Mouse (Mus musculus) hindbrain, embryonic 11.5 days (tissue): ENCODE data around the gene Ninj1. TPM values are rescaled to one million over a fixed set of nuclear protein-coding genes. Genes with fewer than 3 reads are reported as not detected.

Experiments used
- ATAC-seq: fragments of 200-750 bp; cut with Nextera tagmentation; 2 replicates; pipeline ENCODE4 v1.8.0; 2017; ENCODE audit warnings: mild to moderate bottlenecking, moderate TSS enrichment, moderate library complexity; ENCODE audit not compliant: low FRiP score
- DNase-seq: peaks from one replicate; pipeline ENCODE4 v3.0.0-alpha.2; 2015; ENCODE audit warnings: low spot score
- H3K27ac ChIP-seq: fragments of 300-500 bp; sonication (generic); 2 replicates; pipeline ENCODE4 v1.5.1; 2014; ENCODE audit warnings: mild to moderate bottlenecking, low read depth, low read length
- H3K27me3 ChIP-seq: fragments of 300-500 bp; sonication (generic); 2 replicates; pipeline ENCODE4 v1.6.1; 2014; ENCODE audit warnings: mild to moderate bottlenecking, low read length, moderate library complexity, mixed read lengths; ENCODE audit not compliant: control insufficient read depth, insufficient read depth
- H3K36me3 ChIP-seq: fragments of 300-500 bp; sonication (generic); 2 replicates; pipeline ENCODE4 v1.6.1; 2014; ENCODE audit warnings: mild to moderate bottlenecking, low read length, moderate library complexity, mixed read lengths; ENCODE audit not compliant: control insufficient read depth, insufficient read depth
- H3K4me1 ChIP-seq: fragments of 300-500 bp; sonication (generic); replicated peaks from 2 replicates; pipeline ENCODE4 v1.6.1; 2014; ENCODE audit warnings: low read length, mixed read lengths; ENCODE audit not compliant: control insufficient read depth, insufficient read depth
- H3K4me2 ChIP-seq: fragments of 300-500 bp; sonication (generic); replicated peaks from 2 replicates; pipeline ENCODE4 v1.6.1; 2014; ENCODE audit warnings: mild to moderate bottlenecking, low read depth, low read length
- H3K4me3 ChIP-seq: fragments of 300-500 bp; sonication (generic); 2 replicates; pipeline ENCODE4 v1.5.1; 2014; ENCODE audit warnings: low read depth, low read length
- H3K9ac ChIP-seq: fragments of 300-500 bp; sonication (generic); 2 replicates; pipeline ENCODE4 v1.6.1; 2014; ENCODE audit warnings: low read depth, low read length
- H3K9me3 ChIP-seq: fragments of 300-500 bp; sonication (generic); 2 replicates; pipeline ENCODE4 v1.6.1; 2016; ENCODE audit warnings: low read length; ENCODE audit not compliant: control insufficient read depth
- WGBS: fragments of 180-500 bp; shearing (Covaris S2); extraction: QIAGEN DNeasy Blood & Tissue Kit; methylation state at CpG from one replicate; pipeline ENCODE4 v1.1.7; 2014; 5-methylcytosine and 5-hydroxymethylcytosine counted together
- polyA plus RNA-seq: library from polyadenylated mRNA; unstranded; fragments of >200 nt; fragmentation: Nextera tagmentation; extraction: Ambion mirVana; gene quantifications from 2 replicates; pipeline ENCODE4 v1.2.1, GENCODE M21; 2014

Gene Ninj1
- polyA plus RNA-seq, 1 experiment from 2014 or later, result 21.5 TPM

DNA sequence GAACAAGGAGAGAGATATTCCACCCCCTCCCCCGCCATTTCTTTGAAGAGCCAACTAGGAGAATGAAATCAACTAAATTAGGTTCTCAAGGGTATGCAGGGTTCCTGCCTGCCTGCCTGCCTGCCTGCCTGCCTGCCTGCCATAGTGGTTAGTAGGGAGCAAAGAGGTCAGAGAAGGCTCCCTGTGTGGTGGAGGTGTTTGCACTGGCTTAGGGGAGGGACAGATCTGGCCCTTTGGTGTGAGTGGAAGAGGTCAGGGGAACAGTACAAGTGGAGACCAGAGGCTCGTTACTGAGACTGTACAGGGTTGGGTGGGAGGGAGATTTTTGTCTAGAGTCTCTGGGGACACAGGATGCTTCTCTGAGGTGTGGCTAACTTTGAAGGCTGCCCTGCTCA lies 1.7 kb downstream of the Ninj1 start:
- no peaks in the 10 kb centered on the region for H3K9me3 ChIP-seq
- H3K9ac ChIP-seq, result no peak overlapping the region
- H3K4me3 ChIP-seq, result no peak overlapping the region
- H3K4me2 ChIP-seq, result no peak overlapping the region
- no peak overlapping the region for H3K27ac ChIP-seq
- DNase-seq, result no peak
- no peaks in the 10 kb centered on the region for H3K36me3 ChIP-seq
- WGBS, result 72% methylated on average over 2 of the region's 2 CpGs
- no peaks in the 10 kb centered on the region for H3K27me3 ChIP-seq
- peaks cover 7% of the 10 kb centered on the region for H3K4me1 ChIP-seq
- no peak for ATAC-seq

GRCm38 (mm10) chr13:49189970-49190870 lies 2.9 kb downstream of the Ninj1 start:
- H3K4me1 ChIP-seq, result peaks cover 7% of the 10 kb centered on the region
- H3K9ac ChIP-seq, result 0 out of 2 replicates have a peak overlapping the region, but pooled peaks have one; percentile 7
- H3K27me3 ChIP-seq, result no peaks in the 10 kb centered on the region
- ATAC-seq (no peak), DNase-seq (no peak)
- H3K36me3 ChIP-seq, result no peaks in the 10 kb centered on the region
- no peaks in the 10 kb centered on the region for H3K9me3 ChIP-seq
- no peak overlapping the region for H3K27ac ChIP-seq
- no peak overlapping the region for H3K4me2 ChIP-seq
- WGBS, result 79% methylated on average over 12 of the region's 12 CpGs
- no peak overlapping the region for H3K4me3 ChIP-seq

DNA sequence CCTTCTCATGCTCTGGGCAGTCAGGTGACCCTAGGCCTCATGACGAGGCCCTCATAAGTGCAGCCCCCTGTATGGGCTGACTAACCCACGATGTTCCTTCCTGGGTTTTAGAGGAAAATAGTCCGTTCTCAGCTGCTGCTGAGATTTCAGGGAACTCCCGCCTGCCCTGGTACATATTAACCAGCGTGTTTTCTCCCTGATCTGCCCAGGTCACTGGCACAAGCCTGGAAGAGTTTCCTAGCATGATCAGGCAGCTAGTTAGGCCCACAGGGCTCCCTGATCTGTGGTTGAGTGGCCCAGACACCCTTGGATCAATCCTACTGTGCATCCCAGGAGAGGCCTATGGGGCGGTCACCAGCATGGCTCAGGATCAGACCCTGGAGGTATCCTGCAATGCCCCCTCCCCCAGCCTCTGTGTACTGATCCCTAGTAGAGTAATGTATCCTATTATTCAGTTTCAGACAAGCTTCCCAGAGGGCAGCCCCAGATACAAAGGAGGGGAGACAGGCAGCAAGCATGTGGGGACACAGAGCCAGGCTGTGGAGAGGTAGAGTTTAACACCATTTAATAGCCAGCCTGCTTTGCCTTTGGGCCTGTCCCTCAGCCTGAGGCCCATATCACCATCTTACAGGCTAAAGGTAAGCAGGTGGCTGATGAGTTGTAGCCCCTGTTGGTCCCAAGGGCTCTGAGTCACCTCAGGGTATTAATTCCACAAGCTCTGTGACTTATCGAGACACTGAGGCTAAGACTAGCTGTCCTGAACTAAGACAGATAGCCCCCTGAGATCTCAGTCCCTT lies 3.8 kb downstream of the Ninj1 start:
- Histone ChIP-seq H3K4me1 (peaks cover 7% of the 10 kb centered on the region), H3K4me3 (no peak overlapping the region), H3K4me2 (no peak overlapping the region), H3K27me3 (no peaks in the 10 kb centered on the region), H3K9ac (0 out of 2 replicates have a peak overlapping the region, but pooled peaks have one; percentile 7), H3K9me3 (no peaks in the 10 kb centered on the region), H3K27ac (no peak overlapping the region), H3K36me3 (no peaks in the 10 kb centered on the region)
- ATAC-seq (no peak), DNase-seq (no peak)
- WGBS, result 73% methylated on average over 7 of the region's 7 CpGs

DNA sequence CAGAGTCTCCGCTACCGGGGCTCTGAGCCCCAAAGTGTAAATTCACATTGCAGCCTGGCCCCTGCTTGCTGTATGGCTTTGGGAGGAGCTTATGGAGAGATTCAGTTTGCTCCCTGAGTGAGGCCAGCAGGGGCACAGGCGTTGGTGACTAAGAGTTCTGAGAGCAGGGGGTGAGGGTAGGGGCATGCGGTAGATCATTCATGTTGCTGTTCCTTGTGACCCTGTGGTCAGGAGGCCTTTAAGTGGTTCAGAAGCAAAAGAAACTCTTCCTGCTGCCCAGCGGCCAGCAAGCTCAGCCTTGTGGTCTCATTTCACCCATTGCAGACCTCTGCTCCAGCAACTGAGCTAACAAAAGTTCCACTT lies 4.4 kb downstream of the Ninj1 start:
- DNase-seq (no peak), ATAC-seq (no peak)
- no peak overlapping the region for H3K9ac ChIP-seq
- no peak overlapping the region for H3K4me3 ChIP-seq
- peaks cover 7% of the 10 kb centered on the region for H3K4me1 ChIP-seq
- H3K27ac ChIP-seq, result no peak overlapping the region
- 45% methylated on average over 5 of the region's 5 CpGs for WGBS
- no peak overlapping the region for H3K4me2 ChIP-seq
- no peaks in the 10 kb centered on the region for H3K27me3 ChIP-seq
- no peaks in the 10 kb centered on the region for H3K36me3 ChIP-seq
- H3K9me3 ChIP-seq, result no peaks in the 10 kb centered on the region

DNA sequence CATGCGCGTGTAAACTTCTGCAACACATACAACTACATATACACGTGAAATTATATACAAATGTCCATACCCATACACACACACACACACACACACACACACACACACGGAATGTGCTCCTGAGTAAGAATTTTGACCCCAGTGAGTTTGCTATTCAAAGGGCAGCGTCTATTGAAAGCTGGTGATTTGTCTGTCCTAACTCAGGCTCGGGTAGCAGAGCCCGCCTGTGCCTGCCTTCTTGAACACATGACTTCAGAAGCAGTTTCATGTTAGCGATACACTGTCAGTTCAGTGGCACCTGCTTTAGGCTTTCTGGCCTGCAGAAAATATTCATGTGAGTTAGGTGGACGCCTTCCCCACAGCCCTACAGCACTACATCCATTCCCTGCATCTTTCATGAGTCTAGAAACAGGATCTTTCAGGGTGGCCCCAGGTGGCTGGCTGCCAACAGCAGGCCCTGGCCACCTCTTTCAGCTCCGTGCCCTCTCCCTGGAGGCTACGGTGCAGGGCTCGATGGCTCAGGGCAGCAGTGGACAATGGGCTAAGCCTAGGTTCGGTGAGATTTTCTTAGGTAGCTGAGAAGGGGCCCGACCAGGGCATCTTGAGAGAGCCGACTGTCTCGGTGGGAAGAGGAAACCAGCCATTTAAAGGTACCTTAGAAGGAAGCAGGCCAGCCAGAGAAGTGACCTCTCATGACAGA lies 5.0 kb downstream of the Ninj1 start:
- Histone ChIP-seq H3K9me3 (no peaks in the 10 kb centered on the region), H3K4me1 (peaks cover 5% of the 10 kb centered on the region; the same call in 1 of the 2 replicates), H3K27me3 (no peaks in the 10 kb centered on the region), H3K27ac (no peak overlapping the region), H3K4me3 (no peak overlapping the region), H3K4me2 (no peak overlapping the region), H3K9ac (no peak overlapping the region), H3K36me3 (no peaks in the 10 kb centered on the region)
- DNase-seq (no peak), ATAC-seq (no peak)
- WGBS, result 82% methylated on average over 16 of the region's 16 CpGs

DNA sequence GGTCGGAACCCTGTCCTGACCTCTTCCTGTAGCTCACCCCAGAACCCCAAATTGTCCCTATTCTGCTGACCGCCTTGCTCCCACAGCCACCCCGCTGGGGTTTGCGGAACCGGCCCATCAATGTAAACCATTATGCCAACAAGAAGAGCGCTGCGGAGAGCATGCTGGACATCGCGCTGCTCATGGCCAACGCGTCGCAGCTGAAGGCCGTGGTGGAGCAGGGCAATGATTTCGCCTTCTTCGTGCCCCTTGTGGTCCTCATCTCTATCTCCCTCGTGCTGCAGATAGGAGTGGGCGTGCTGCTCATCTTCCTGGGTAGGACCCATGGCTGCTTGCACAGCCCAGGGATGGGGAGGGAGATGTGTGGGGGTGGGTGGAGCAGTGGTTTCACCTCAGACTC lies 6.4 kb downstream of the Ninj1 start:
- H3K27me3 ChIP-seq, result no peaks in the 10 kb centered on the region
- H3K9ac ChIP-seq, result no peak overlapping the region
- no peak overlapping the region for H3K4me2 ChIP-seq
- H3K4me3 ChIP-seq, result no peak overlapping the region
- no peak overlapping the region for H3K27ac ChIP-seq
- WGBS, result 93% methylated on average over 17 of the region's 17 CpGs
- H3K9me3 ChIP-seq, result no peaks in the 10 kb centered on the region
- H3K36me3 ChIP-seq, result no peaks in the 10 kb centered on the region
- peaks cover 5% of the 10 kb centered on the region; the same call in 1 of the 2 replicates for H3K4me1 ChIP-seq
- ATAC-seq, result no peak
- no peak for DNase-seq

GRCm38 (mm10) chr13:49194811-49195210 lies 7.5 kb downstream of the Ninj1 start:
- Histone ChIP-seq H3K9me3 (no peaks in the 10 kb centered on the region), H3K27ac (no peak overlapping the region), H3K4me3 (no peak overlapping the region), H3K36me3 (no peaks in the 10 kb centered on the region), H3K4me2 (no peak overlapping the region), H3K27me3 (no peaks in the 10 kb centered on the region), H3K4me1 (peaks cover 5% of the 10 kb centered on the region; the same call in 1 of the 2 replicates), H3K9ac (no peak overlapping the region)
- 95% methylated on average over 13 of the region's 13 CpGs for WGBS
- ATAC-seq (no peak), DNase-seq (no peak)

DNA sequence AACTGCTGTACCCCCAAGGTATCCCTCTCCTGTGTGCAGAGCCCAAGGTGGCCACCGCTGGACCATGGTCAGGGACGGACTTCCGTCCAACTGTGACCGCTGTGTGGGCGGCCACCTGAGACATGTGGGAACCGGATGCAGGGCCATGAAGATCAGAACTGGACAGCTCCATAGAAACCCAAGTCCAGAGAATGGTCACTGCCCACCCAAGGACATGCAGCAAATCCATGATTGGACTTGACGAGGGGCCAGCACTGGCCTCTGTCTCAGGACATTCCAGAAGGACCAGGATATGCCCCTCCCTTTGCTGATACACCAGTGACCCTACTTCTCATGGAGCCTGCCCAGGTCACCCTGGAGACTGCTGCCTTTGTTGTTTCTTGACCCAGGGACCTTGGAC lies 8.4 kb downstream of the Ninj1 start:
- Histone ChIP-seq H3K36me3 (no peaks in the 10 kb centered on the region), H3K4me1 (peaks cover 5% of the 10 kb centered on the region; the same call in 1 of the 2 replicates), H3K27me3 (no peaks in the 10 kb centered on the region), H3K9ac (no peak overlapping the region), H3K27ac (no peak overlapping the region), H3K9me3 (no peaks in the 10 kb centered on the region), H3K4me3 (no peak overlapping the region), H3K4me2 (no peak overlapping the region)
- 93% methylated on average over 7 of the region's 7 CpGs for WGBS
- no peak for DNase-seq
- no peak for ATAC-seq
